Mouse (Mus musculus): ENCODE data around the gene Slc35b2.

The Slc35b2 gene

DNA sequence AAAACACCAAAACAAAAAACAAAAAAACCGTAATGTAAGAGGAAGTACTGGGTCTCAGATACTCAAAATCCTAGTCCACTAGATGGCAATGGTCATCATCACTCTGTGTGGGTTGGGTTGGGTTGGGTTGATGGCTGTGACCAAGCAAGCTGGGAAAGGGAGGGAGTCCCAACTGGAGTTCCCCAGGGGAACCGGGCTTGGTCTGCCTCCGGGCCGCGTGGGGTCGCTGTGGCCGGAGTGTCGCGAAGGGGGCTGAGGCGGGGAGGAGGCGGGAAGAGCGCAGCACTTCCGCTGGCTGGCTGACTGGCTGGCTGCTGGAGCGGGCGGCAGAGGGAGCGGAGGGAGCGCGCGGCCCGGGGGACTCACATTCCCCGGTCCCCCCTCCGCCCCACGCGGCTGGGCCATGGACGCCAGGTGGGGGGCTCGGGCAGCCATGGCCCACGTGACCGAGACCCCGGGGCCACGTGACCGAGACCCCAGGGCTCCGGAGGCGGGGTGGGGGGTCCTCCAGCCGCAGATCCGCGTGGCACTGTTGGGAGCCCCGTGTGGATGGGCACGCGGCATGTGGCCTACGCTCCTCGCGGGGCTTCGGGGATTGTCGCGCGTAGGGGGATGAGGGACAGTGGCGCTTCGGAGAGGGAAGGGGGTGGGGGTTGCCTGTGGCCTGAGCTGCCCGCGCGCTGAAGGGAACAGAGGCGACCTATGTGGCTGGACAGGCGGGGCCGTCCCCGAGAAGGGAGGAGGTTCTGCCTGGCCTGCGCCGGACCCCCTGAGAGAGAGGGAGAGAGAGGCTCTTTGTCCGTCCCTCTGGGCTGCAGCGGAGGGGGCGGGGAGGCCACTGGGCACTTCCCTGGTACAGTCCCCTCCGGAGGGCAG is at the start of gene Slc35b2:
Gene Slc35b2, plus strand, starts transcription at position 220 of the 876 bp plus-strand sequence.
- peak; percentile 91 to 92 for DNase-seq

DNA sequence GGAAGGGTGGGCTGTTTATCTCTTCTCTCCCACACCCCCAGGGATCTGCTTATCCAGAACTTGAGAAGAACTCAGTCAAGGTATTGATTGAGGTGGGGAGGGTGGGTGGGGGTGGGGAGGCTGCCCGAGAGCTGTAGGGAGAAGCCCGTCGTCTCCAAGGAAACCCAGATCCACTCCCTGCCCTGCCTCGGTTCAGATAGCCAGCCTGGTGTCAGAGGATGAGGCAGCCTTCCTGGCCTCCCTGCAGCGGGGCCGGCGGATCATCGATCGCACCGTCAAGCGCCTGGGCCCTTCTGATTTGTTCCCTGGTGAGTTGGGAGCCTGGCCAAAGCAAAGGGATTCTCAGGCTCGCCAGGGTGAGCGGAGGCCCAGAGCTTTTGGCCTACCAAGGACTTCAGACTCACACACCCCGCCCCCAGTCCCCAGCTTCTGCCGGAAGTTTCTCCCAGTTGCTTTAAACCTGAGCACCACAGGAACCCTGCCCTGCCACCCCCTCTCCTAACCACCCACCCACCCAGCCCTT is 48.4 kb upstream of the Slc35b2 start:
- DNase-seq, result no peak

DNA sequence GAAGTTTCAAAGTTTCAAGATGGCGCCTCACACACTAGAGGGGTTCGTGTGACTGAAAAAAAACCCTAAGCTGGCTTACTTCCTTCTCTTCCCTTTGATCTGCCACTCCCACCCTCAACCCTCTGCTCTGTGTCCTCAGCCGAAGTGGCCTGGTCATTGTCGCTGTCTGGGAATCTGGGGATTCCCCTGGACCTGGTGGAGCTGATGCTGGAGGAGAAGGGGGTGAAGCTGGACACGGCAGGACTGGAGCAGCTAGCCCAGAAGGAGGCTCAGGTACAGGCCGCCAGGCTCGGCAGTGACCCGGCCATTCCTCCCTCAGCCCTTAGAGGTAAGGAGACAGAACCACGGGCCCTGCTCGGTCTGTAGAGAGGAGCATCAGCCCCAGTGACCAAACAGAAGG is 47.9 kb upstream of the Slc35b2 start:
- DNase-seq, result no peak

DNA sequence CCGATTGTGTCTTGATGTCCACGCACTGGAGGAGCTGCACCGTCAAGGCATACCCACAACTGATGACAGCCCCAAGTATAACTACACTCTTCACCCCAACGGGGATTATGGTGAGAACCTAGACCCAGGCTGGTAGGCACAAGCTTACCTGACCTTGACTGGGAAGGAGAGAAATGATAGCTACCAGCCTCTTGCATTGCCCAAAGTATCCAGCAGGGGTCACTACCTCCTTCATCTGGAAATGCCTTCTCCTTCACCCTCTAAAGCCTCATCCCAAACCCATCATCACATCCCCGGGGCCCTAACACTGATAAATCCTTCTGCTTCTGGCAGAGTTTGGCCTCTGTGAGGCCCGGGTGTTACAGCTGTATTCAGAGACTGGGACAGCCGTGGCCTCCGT is 47.2 kb upstream of the Slc35b2 start:
- DNase-seq, result peak; percentile 49 to 85

DNA sequence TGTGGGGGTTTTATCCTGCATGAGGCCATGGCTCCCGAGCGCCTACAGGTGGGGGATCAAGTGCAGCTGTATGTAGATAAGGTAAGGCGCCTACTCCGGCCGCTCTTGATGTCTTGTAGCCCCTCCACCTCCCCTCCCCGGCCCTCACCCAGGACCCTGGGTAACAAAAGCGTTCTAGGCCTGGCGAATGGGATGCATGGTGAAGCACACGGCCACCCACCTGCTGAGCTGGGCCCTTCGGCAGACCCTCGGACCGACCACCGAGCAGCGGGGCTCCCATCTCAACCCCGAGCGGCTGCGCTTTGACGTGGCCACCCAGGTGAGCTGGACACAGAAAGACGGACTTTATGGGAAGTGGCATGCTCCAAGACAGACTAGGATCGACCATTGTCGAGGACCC is 46.5 kb upstream of the Slc35b2 start:
- DNase-seq, result no peak

DNA sequence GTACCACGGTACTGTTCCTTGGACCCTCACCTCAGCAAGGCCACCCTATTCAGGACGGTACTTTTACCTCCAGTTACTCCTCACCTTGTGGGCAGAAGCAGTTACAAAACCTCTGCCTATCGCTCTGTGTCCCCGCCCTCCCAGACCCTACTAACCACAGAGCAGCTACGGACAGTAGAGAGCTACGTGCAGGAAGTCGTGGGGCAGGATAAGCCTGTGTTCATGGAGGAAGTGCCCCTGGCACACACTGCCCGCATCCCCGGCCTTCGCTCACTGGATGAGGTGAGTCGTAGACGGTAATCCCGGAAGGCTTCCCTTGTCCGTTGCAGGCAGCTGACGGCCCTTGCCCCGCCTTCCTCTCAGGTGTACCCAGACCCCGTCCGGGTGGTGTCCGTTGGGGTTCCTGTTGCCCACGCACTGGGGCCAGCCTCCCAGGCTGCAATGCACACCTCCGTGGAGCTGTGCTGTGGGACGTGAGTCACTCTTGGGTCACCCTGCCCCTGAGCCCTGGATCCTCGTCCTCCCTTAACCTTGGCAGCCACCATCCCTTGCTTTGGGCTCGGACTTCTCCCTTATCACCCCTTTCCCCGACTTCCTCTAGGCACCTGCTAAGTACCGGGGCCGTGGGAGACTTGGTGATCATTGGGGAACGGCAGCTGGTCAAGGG is 46.0 kb upstream of the Slc35b2 start:
- DNase-seq, result no peak

DNA sequence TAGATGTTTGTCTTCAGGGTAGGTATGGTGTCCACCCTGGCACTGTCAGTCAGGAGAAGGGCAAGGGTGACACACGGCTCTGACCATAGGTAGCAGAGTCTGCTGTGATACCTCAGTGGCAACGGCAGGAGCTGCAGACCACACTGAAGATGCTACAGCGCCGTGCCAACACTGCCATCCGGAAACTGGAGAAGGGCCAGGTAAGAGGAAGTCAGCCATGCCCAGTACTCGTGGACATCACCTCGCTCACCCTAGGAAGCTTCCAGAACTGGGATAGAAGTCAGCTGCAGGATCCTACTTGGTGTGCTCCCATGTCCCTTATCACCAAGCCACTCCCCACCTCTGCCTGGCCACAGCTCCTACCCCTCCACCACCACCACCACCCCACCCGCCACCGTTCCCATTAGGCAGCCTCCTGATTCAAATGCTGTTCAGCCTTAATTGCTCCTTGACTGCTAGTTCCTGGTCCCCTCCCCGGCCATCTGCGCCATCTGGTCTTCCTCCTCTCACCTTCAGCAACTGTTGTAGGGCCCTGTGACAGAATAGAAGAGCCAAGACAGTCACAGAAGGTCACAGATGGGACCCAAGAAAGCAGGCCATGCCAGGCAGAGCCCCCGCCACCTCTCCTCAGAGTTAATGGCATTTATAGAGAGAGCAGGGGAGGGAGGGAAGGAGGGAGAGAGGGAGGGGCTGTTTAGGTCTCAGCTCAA is 44.8 kb upstream of the Slc35b2 start:
- DNase-seq, result no peak

DNA sequence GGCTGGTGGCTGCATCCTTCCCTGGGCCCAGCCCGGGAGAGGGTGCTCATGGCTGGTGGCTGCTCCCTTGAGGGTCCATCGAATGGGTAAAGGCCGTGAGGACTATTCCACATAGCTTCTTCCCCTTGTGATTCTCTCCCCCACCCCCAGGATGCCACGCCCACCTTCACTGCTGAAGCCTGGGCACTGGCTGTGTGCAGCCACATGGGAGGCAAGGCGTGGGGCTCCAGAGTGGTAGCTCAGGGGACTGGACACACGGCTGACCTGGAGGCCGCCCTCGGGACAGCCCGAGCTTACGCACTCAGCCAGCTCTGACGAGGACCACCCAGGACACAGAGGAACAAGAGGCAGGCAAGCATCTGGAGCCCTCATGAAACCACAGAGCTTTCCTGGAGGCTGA is 43.5 kb upstream of the Slc35b2 start:
- DNase-seq, result no peak

DNA sequence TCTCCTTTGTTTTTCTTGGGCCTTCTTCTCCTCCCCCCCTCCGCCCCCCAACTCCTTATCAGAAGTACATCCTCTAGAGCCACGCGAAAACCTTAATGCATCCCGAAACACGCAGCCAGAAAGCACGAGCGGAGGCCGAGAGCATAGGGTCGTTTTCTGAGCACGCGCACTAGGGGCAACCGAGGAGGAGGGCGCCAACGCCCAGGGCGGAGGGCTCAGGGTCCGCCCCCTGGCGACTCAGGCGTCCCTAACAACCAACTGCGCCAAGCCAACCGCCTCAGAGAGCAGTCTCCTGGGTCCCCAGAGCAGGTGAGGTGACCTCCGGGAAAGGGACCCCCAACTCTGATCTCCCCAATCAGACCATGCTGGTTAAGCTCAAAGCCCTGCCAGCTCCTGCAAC is 40.4 kb upstream of the Slc35b2 start, which contains the start of gene Tcte1:
Gene Tcte1, plus strand, starts transcription at position 172 of the 400 bp plus-strand sequence.
- DNase-seq, result no peak

DNA sequence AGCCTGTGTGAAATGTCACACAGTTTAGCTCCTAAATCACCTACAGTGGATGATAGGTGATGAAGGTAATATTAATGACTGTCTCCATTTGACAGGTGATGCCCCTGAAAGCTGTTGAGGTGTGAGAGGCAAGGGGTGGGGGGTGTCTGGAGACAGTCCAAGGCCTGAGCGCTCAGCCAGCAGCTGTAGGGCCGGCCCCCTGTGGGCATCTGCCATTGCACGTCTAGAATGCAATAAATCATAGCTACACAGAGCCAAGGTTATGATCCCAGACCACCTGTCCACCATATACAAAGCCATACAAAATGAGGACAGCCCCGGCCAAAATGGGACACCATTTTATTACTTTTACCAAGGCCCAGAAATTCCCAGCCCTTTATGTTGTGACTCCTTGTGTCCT is 38.7 kb upstream of the Slc35b2 start:
- no peak for DNase-seq

DNA sequence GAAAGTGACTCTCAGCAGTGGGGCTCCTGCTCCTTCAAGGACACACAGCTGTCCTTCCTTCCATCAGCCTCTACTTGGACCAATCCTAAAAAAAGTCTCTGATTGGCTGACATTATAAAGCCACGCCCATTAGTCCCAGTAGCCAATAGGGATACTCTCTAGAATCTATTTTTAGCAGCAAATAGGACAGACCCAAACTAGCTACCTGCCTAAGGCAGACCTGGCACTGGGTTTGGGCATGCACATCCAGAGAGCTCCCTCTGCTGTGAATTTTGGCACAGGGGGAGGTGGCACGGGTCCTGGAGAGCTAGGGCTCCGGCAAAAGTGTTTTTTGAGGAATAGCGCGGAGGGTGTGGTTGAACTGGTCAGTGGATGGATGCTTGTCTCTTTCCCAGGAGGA is 37.1 kb upstream of the Slc35b2 start:
- peak; percentile 44 to 76 for DNase-seq

DNA sequence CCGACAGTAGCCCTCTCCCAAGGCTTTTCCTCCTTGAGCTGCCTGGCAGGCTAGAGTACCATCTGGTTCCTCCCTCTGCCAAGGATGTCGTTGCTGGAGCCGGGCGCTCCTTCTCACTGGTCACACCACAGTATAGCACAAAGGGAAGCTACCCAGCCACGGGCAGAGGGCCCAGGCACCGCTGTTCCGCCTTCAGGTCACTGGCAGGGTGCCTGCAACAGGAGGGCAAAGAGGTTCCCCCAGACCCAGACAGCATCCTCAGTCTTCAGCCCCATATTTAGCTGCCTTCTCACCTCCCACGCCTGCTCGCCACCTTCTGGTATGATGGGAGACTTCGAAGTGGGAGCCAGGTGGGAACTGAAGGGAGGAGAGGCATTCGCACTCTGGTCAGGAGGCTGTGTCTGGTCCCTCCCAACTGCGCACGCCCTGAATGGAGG is 33.3 kb upstream of the Slc35b2 start:
- no peak for DNase-seq

DNA sequence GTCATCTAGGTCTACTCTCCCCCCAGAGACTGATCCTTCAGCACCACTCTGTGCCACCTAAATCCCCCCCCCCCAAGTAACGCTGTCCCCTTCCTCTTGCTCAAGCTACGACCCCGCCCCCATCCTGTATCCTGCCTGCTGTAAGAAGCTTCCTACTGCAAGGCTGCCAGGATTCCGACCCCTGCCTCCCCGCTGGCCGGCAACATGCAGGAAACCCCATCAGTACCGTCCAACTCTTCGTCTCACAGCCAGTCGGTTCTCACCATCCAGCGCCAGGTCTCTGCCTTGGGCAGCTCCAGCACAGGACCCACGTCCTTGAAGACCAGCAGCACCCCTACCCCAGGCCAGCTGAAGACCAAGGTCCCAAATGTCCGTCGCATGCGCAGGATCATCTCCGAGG is 30.8 kb upstream of the Slc35b2 start:
- no peak for DNase-seq

DNA sequence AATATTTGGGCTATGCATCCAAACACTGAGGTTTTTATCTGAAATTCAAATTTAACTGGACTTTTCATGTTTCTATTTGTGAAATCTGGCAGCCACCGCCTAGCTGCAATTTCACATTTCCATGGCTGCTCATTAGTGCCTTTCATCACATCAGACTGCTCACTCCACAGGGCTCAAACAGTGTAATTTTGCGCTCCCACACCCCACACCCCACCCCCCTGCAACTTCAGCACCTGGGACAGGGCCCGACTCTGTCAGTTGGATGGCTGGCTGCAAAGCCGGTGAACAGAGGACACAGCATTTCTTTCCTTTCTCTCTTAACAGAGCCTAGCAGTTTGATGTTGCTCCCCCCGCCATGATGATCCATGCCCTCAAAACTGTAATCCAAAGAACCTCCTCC is 27.4 kb upstream of the Slc35b2 start:
- no peak for DNase-seq

DNA sequence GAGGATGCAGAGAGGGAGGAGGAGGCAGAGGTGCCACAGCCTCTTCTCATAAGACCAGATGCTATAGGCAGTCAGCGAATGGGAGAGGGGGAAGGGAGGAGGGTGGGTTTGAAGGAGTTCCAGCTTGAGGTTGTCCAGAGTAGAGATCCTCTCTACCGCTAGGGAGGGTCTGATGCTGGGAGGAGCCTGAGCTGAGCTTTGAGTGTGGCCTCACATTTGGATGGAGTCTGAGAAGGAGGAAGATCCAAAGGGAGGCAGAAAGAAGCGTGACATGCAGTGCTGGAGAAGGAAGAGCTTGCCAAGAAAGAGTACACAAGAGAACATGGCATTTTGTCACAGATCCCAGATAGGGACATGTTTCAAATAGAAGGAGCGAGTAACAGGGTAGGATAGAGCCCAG is 25.3 kb upstream of the Slc35b2 start:
- no peak for DNase-seq

DNA sequence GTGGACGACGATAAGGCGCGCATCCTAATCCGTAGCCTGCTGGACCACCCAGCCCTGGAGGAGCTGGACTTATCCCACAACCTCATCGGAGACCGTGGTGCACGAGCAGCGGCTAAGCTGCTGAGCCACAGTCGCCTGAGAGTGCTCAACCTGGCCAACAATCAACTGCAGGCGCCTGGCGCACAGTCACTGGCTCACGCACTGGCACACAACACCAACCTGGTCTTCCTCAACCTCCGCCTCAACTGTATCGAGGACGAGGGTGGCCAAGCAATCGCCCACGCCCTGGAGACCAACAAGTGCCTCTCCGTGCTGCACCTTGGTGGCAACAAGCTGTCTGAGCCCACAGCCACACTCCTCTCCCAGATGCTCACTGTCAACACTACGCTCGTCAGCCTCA is 24.0 kb upstream of the Slc35b2 start:
- no peak for DNase-seq

DNA sequence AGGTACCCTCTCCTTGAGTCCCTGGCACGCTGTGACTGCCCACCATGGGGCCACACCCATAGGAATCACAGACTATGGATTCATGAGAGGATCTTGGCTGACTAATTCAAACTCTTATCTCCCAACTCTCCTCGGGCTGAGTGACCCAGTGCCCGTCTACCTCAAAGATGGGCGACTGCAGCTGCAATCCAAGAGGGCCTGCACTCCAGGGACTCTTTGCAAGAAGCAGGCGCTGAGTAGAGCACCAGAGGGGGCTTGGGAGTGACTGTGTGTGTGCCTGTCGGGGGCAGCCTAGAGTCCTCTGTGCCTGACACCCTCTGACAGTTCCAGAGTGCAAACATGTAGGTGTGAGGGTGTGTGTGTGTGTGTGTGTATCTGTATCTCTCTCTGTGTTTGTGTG is 21.5 kb upstream of the Slc35b2 start:
- no peak for DNase-seq

DNA sequence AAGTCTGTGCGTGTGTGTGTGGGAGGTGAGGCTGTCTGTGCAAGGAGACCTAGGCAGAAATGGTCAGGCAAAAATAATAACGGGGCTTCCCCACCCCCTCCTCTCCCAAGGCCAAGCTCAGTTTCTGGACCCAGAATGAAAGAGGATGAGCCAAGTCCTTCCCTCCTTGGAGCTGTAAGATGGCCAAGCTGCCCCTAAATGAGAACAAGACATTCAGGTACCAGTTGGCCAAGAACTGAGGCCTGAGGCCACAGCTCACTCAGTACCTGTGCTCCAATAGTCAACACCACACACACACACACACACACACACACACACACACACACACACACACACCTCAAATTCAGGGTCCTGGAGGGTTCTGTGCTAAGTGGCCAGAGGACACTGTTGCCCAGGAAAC is 21.0 kb upstream of the Slc35b2 start:
- DNase-seq, result no peak

DNA sequence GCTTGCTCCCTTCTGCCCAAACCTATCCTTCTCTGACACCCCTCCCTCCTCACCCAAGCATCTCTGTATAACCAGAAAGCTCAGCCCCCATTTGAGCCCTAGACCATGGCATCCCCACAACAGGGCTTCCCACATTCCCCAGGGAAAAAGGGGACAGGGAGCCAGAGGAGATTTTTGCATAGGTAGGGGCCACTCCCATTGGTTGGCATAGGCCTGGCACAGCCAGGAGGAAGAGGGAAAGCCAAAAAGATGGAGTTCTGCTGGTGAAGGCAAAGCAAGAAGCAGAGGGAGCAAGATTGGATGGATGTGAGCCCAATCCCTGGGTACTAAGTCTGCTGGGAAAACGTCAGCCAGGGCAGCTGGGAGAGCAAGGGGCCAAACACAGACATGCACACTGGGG is 20.6 kb upstream of the Slc35b2 start:
- DNase-seq, result no peak

DNA sequence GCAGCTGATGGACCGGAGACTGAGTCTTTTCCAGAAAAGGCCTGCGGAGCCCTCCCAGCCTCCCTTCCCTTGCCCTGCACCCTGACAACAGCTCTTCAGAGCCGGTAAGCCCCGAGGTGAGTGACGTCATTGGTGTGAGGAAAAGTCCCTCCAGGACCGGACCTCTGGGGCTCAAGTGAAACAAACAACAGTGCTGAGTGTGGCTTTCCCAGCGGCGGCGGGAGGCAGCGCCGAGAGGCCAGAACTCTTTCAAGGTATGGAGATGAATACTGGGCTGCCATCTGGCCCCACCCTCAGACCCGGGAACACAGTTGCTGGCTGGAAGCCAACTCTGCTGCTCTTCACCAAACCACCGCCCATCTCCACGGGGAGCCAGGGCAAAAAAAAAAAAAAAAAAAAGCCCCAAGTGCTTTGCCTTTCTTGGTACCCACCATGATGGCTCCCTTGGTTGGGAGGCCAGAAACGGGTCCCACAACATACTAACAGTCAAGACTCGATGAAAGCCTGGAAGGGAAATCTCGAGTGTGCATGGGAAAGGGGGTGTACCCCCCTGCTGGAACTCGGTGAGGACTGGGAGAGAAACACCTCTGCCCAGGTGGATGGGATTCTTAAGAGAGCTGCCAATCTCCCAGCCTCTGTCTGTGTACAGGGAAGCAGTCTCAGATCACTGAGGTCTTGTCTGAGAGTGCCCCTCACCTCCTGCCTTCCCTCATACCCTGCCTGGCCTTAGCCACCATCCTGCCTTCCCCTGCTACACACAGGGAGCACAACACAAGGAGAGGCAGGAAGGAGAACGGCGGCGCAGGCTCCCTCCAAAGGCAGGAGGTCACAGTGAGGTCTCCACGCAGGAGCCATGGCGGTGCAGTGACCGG is 19.4 kb upstream of the Slc35b2 start:
- no peak for DNase-seq

DNA sequence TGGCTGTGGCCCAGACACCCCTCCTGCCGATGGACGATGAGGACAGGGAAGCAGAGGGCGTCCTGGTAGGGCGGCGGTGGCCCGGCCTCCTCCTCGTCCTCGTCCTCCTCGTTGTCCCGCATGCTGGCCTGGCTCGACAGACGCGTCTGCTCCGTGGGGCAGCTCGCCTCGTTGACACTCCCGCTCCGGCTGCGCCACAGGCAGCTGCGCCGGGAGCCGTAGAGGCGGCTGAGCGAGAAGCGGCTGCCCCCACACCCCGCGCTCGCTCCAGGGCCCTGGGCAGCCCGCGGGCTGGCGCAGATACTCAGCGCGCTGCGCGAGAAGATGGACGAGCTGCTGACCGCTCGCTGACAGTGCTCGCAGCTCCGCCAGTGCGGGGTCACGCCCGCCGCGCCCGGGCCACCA is 18.8 kb upstream of the Slc35b2 start:
- DNase-seq, result no peak

DNA sequence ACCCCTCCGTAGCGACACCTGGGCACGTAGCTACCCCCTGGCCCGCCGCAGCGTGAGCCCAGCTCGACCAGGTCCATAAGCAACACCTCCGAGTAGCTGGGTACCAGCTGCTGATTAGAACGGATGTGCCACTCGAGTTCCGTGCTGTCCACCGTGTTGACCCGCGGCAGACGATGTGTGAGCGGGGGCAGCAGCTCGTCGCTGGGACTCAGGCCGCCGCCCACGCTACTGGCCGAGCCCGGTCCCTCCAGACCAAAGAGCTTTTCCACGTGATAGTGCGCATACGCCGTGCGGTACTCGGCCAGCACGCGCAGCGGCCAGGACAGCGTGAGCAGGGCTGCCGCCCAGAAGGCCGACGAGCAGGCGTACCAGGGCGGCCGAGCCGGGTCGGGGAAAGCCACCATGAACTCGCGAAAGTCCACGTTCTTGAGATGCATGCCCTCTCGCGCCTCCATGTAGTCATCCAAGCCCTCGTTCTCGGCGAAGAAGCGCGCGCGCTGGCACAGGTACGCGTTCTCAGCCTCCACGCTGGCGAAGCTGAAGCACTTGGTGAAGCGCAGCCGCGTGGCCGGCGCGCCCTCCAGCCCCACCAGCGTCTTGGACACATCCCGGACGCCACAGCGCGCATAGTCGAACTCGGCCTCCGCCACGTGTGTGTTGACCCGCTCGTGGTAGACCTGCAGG is 18.3 kb upstream of the Slc35b2 start:
- DNase-seq, result no peak

Data from kidney, adult 8-10 months (tissue).